Mouse (Mus musculus): ENCODE results near the gene Foxc2. TPM values are rescaled to one million over a fixed set of nuclear protein-coding genes. Genes with fewer than 3 reads are reported as not detected.

The Foxc2 gene
- polyA plus RNA-seq, 1 experiment from 2014 or later = 0.20 TPM

DNA sequence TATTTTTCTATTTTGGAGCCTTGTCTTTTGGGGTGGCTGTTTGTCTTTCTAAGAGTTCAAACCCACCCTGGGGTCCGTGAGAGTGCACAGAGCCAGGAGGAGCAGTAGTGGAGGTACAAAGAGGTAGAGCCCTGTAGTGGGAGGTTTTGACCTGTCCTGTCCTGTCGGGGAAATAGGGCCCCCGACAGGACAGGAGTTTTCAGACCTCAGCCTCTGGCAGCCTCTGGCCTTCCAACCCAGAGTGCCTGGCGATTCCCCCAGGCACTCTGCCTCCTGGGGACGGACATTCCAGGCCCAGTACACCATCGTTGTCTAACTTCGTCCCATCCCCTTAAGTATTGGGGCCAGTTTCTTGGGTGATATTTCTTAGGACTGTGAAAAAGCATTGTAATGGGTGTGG is 6.4 kb downstream of the Foxc2 start:
- H3K36me3 ChIP-seq (ENCODE audit: control insufficient read depth, insufficient read depth, low read length) = no peaks in the 10 kb centered on the region
- peaks cover 87% of the 10 kb centered on the region for H3K27me3 ChIP-seq (replicated peaks; ENCODE audit: control insufficient read depth, insufficient read depth, low read length)
- H3K9ac ChIP-seq (ENCODE audit: low read depth, low read length) = no peak overlapping the region
- H3K27ac ChIP-seq (ENCODE audit: low read length) = no peak overlapping the region
- no peak overlapping the region for H3K4me3 ChIP-seq (ENCODE audit: low read length)
- WGBS = 24% methylated on average over 7 of the region's 7 CpGs
- H3K4me2 ChIP-seq (ENCODE audit: low read depth, low read length) = no peak overlapping the region
- no peaks in the 10 kb centered on the region for H3K9me3 ChIP-seq (ENCODE audit: control insufficient read depth, low read length)
- peaks cover 8% of the 10 kb centered on the region for H3K4me1 ChIP-seq (ENCODE audit: control insufficient read depth, insufficient read depth, low read length)
- no peak for ATAC-seq

DNA sequence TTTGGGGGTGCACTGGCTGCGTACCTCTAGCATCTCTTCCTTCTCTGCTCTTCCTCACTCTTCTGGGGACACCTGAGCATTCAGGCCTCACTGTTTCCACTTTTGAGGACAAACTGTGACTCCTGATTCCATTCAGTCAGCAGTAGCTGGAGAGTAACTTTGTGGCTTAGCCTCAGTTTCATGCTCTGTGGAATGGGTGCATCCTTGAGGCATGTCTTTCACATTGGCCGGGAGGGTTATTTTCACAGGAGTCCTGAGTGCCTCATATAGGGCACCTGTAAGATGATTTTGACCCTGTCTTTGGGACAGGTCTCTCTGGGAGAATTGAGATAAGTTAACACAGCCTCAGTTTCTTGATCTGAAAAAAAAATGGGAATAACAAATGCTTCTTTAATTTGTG is 7.1 kb downstream of the Foxc2 start:
- H3K27me3 ChIP-seq (replicated peaks; ENCODE audit: control insufficient read depth, insufficient read depth, low read length) = peaks cover 87% of the 10 kb centered on the region
- no peak overlapping the region for H3K27ac ChIP-seq (ENCODE audit: low read length)

DNA sequence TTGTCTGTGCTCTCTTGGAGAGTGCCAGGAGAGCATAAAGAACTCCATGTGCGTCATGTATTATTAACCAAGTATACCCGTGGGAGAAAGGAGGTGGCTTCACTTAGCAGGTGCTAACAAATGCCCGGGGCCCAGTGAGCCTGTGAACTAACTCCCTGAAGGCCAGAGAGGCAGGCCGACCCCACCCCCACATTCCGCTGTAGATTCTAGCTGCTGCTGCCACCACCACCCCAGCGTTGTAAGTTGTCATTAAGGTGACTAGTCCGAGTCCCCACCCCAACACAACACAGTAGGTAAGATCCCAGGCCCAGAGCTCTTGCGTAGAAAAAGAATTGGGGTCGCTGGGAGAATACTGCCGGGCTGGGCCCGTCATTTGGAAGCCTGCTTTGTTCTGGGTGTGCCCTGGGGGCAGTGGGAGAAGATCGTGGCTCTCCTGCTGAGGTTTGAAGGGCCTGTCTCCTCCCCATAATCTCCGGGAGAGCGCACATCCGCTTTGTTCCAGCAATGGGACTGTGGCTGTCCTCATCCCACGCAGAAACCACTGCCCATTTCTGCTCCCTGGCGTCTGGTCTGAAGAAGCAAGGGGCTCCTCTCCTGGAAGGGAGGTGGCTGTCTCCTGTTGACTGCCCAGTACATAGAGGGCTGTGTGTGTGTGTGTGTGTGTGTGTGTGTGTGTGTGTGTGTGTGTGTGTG is 8.7 kb downstream of the Foxc2 start:
- Histone ChIP-seq H3K4me1 (ENCODE audit: control insufficient read depth, insufficient read depth, low read length) (peaks cover 23% of the 10 kb centered on the region), H3K9me3 (ENCODE audit: control insufficient read depth, low read length) (no peaks in the 10 kb centered on the region), H3K36me3 (ENCODE audit: control insufficient read depth, insufficient read depth, low read length) (no peaks in the 10 kb centered on the region), H3K27me3 (replicated peaks; ENCODE audit: control insufficient read depth, insufficient read depth, low read length) (peaks cover 91% of the 10 kb centered on the region), H3K4me3 (ENCODE audit: low read length) (no peak overlapping the region), H3K27ac (ENCODE audit: low read length) (no peak overlapping the region), H3K9ac (ENCODE audit: low read depth, low read length) (peak overlapping the region; percentile 50; the same call in 1 of the 2 replicates), H3K4me2 (ENCODE audit: low read depth, low read length) (peak overlapping the region; percentile 79)
- peak; percentile 14; the same call in 1 of the 2 replicates for ATAC-seq
- WGBS = 7% methylated on average over 17 of the region's 17 CpGs

More for the DNA sequence above, 7.1 kb downstream of the Foxc2 start:
- H3K36me3 ChIP-seq (ENCODE audit: control insufficient read depth, insufficient read depth, low read length) = no peaks in the 10 kb centered on the region
- WGBS = 42% methylated on average over 2 of the region's 2 CpGs
- H3K9me3 ChIP-seq (ENCODE audit: control insufficient read depth, low read length) = no peaks in the 10 kb centered on the region
- no peak overlapping the region for H3K4me2 ChIP-seq (ENCODE audit: low read depth, low read length)
- ATAC-seq = no peak
- H3K9ac ChIP-seq (ENCODE audit: low read depth, low read length) = no peak overlapping the region
- peaks cover 12% of the 10 kb centered on the region for H3K4me1 ChIP-seq (ENCODE audit: control insufficient read depth, insufficient read depth, low read length)
- H3K4me3 ChIP-seq (ENCODE audit: low read length) = no peak overlapping the region

DNA sequence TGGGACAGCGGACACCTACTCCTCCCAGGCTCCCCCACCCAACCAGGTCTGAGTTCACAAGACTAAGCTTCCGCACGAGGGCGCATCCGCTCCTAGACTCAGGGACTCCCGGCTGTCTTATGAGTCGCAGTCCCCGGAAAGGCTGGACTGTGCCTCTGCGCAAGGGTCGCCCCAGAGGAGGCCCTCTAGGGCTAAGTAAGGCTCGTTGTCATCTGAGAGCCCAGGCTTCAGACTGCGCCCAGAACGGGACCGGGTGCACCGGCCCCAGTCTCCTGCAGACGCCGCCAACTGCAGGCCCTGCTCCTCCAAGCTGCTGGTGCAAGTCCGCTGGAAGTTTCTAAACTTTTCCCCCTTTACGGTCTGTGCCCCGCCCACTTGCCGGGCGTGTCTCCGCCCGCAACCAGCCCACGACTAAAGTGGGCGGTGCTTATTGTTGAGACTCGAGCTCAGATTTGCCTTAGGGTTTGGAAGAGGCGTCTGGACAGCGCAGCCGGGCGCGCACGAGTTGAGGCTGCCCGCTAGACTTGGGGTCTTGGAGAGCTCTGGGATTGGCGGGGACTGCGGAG is 9.4 kb downstream of the Foxc2 start:
- peak; percentile 77 for ATAC-seq
- peak overlapping the region; percentile 48 for H3K4me3 ChIP-seq (ENCODE audit: low read length)
- no peaks in the 10 kb centered on the region for H3K36me3 ChIP-seq (ENCODE audit: control insufficient read depth, insufficient read depth, low read length)
- H3K9ac ChIP-seq (ENCODE audit: low read depth, low read length) = peak overlapping the region; percentile 50
- H3K27ac ChIP-seq (ENCODE audit: low read length) = peak overlapping the region; percentile 19; the same call in 1 of the 2 replicates
- peaks cover 23% of the 10 kb centered on the region for H3K4me1 ChIP-seq (ENCODE audit: control insufficient read depth, insufficient read depth, low read length)
- H3K27me3 ChIP-seq (replicated peaks; ENCODE audit: control insufficient read depth, insufficient read depth, low read length) = peaks cover 90% of the 10 kb centered on the region
- WGBS = under 1% methylated on average over 35 of the region's 36 CpGs
- no peaks in the 10 kb centered on the region for H3K9me3 ChIP-seq (ENCODE audit: control insufficient read depth, low read length)
- H3K4me2 ChIP-seq (ENCODE audit: low read depth, low read length) = peak overlapping the region; percentile 79

DNA sequence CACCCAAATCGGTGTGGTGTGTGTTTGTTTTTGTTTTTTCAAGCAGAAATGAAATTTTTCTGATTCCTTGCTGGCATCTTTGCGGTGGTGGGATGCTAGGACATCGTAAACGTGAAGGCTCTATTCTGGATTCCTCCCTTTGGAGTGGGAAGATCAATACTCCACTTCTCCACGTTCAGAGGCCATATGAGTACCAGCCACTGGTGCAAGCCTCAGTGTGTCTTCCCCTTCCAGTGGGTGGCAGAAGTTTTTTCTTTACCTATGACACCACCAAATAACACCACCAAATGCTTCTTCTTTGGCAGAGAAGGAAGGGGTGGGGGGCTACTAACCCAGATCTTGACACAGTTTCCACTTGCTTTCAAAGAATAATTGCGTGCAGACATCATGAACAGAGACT is 10.2 kb downstream of the Foxc2 start:
- no peak for ATAC-seq
- H3K36me3 ChIP-seq (ENCODE audit: control insufficient read depth, insufficient read depth, low read length) = no peaks in the 10 kb centered on the region
- H3K9me3 ChIP-seq (ENCODE audit: control insufficient read depth, low read length) = no peaks in the 10 kb centered on the region
- H3K27me3 ChIP-seq (replicated peaks; ENCODE audit: control insufficient read depth, insufficient read depth, low read length) = peaks cover 88% of the 10 kb centered on the region
- peak overlapping the region; percentile 50; the same call in 1 of the 2 replicates for H3K9ac ChIP-seq (ENCODE audit: low read depth, low read length)
- H3K4me2 ChIP-seq (ENCODE audit: low read depth, low read length) = peak overlapping the region; percentile 79
- WGBS = 5% methylated on average over 6 of the region's 6 CpGs
- peaks cover 23% of the 10 kb centered on the region for H3K4me1 ChIP-seq (ENCODE audit: control insufficient read depth, insufficient read depth, low read length)
- H3K4me3 ChIP-seq (ENCODE audit: low read length) = peak overlapping the region; percentile 48
- H3K27ac ChIP-seq (ENCODE audit: low read length) = peak overlapping the region; percentile 19; the same call in 1 of the 2 replicates

DNA sequence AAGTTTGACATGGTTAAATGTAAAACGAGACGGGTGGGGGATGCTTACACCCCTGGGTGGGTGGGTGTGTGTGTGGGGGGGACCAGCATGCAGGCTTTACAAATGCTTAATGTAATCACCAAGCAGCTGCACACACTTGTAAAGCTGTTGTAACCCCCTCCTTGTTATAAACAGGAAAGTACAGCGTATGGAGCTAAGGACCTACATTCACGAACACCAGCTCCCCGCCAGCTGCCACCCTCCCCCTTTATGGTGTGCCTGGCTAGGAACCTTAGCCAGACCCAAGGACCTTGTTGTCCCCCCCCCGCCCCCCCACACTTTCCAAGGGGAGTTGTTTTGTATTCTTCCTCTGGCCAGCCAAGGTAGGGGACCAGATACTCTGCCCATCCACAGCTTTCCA is 10.7 kb downstream of the Foxc2 start:
- Histone ChIP-seq H3K4me2 (ENCODE audit: low read depth, low read length) (peak overlapping the region; percentile 27; the same call in 1 of the 2 replicates), H3K27me3 (replicated peaks; ENCODE audit: control insufficient read depth, insufficient read depth, low read length) (peaks cover 83% of the 10 kb centered on the region), H3K27ac (ENCODE audit: low read length) (peak overlapping the region; percentile 57), H3K9me3 (ENCODE audit: control insufficient read depth, low read length) (no peaks in the 10 kb centered on the region), H3K9ac (ENCODE audit: low read depth, low read length) (no peak overlapping the region), H3K36me3 (ENCODE audit: control insufficient read depth, insufficient read depth, low read length) (no peaks in the 10 kb centered on the region), H3K4me3 (ENCODE audit: low read length) (peak overlapping the region; percentile 48), H3K4me1 (ENCODE audit: control insufficient read depth, insufficient read depth, low read length) (peaks cover 23% of the 10 kb centered on the region)
- ATAC-seq = peak; percentile 52
- WGBS = 6% methylated on average over 6 of the region's 6 CpGs

DNA sequence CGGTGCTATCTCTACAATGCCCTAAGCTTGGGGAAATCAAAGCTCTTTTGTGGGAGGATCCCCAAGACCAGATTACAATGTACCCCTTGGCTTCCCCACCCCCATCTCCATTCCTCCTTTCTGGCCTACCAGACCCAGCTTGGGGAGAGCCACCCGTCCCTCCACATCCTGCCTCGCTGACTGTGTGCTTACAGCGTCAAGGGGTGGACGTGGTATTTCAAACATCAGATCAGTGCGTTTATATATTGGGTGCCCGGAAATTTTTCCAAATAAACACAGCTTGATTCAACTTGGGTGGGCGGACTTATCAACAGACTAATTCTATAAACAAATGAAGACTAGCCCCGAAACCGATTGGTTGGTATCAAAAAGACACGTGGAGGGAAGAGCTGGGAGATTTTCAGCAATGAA is 11.3 kb downstream of the Foxc2 start:
- Histone ChIP-seq H3K36me3 (ENCODE audit: control insufficient read depth, insufficient read depth, low read length) (no peaks in the 10 kb centered on the region), H3K4me2 (ENCODE audit: low read depth, low read length) (0 out of 2 replicates have a peak overlapping the region, but pooled peaks have one; percentile 27), H3K27me3 (replicated peaks; ENCODE audit: control insufficient read depth, insufficient read depth, low read length) (peaks cover 77% of the 10 kb centered on the region), H3K27ac (ENCODE audit: low read length) (peak overlapping the region; percentile 57), H3K9me3 (ENCODE audit: control insufficient read depth, low read length) (no peaks in the 10 kb centered on the region), H3K4me3 (ENCODE audit: low read length) (no peak overlapping the region), H3K9ac (ENCODE audit: low read depth, low read length) (no peak overlapping the region), H3K4me1 (ENCODE audit: control insufficient read depth, insufficient read depth, low read length) (peaks cover 23% of the 10 kb centered on the region)
- 4% methylated on average over 11 of the region's 11 CpGs for WGBS
- peak; percentile 62 for ATAC-seq

DNA sequence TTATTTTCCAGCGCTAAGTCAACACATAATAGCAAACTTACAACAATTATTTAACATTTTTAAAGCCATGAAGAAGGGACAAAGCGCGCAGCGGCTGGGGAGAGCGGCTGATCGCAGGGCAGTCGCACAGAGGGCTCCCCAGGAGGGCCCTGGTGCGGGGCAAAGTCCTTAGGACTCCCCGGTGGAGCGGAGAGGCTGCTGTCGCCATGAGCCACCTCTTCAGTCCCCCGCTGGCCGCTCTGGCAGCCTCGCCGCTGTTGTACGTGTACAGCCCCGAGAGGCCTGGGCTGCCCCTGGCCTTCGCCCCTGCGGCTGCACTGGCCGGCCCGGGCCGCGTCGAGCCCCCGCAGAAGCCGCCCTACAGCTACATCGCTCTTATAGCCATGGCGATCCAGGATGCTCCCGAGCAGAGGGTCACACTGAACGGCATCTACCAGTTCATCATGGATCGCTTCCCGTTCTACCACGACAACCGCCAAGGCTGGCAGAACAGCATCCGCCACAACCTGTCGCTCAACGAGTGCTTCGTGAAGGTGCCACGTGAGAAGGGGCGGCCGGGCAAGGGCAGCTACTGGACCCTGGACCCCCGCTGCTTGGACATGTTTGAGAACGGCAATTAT is 11.9 kb downstream of the Foxc2 start, which contains the start of gene Foxl1:
Foxl1 (plus strand) TSS at position 185 of the 620 bp plus-strand sequence.
- no peaks in the 10 kb centered on the region for H3K9me3 ChIP-seq (ENCODE audit: control insufficient read depth, low read length)
- H3K4me1 ChIP-seq (ENCODE audit: control insufficient read depth, insufficient read depth, low read length) = peaks cover 23% of the 10 kb centered on the region
- peak; percentile 31 for ATAC-seq
- 2% methylated on average over 42 of the region's 43 CpGs for WGBS
- peaks cover 72% of the 10 kb centered on the region for H3K27me3 ChIP-seq (replicated peaks; ENCODE audit: control insufficient read depth, insufficient read depth, low read length)
- peak within 1 kb of the TSS; percentile 53 for H3K4me3 ChIP-seq (ENCODE audit: low read length)
- H3K27ac ChIP-seq (ENCODE audit: low read length) = peak within 1 kb of the TSS; percentile 81
- H3K36me3 ChIP-seq (ENCODE audit: control insufficient read depth, insufficient read depth, low read length) = no peaks in the 10 kb centered on the region
- peak within 1 kb of the TSS; percentile 53 for H3K4me2 ChIP-seq (ENCODE audit: low read depth, low read length)
- peak within 1 kb of the TSS; percentile 66 for H3K9ac ChIP-seq (ENCODE audit: low read depth, low read length)

DNA sequence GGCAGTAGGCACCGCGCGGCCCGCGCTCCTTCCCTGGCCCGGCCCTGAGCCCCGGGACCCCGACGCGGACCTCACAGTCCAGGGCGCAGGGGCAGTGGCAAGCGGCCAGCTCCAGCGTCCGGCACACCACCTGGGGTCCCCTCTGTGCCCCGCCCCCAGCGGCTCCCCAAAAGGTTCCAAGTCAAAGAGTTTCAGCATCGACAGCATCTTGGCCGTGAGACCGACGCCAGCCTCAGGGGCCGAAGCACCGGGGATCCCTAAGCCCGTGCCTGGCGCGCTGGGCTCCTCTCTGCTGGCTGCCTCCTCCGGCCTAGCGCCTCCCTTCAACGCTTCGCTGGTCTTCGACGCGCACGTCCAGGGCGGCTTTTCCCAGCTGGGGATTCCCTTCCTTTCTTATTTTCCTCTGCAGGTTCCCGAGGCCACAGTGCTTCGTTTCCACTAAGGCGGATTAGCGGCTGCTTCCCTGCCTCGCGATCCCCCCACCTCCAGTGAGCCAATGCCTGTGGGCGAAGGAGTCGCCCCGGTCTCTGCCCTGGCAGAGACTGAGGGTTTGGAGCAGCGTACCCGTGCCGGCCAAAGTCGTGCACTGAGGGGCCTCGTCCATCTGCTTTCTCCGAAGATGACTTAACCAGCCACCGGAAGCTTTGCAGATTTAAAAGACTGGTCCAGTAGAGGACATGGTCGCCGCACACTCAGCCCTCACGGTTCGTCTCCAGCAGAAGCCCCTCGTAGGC is 12.7 kb downstream of the Foxc2 start:
- peak overlapping the region; percentile 66 for H3K9ac ChIP-seq (ENCODE audit: low read depth, low read length)
- 5% methylated on average over 55 of the region's 55 CpGs for WGBS
- H3K4me3 ChIP-seq (ENCODE audit: low read length) = peak overlapping the region; percentile 53
- H3K27me3 ChIP-seq (replicated peaks; ENCODE audit: control insufficient read depth, insufficient read depth, low read length) = peaks cover 63% of the 10 kb centered on the region
- peak overlapping the region; percentile 81 for H3K27ac ChIP-seq (ENCODE audit: low read length)
- peak overlapping the region; percentile 53 for H3K4me2 ChIP-seq (ENCODE audit: low read depth, low read length)
- peaks cover 23% of the 10 kb centered on the region for H3K4me1 ChIP-seq (ENCODE audit: control insufficient read depth, insufficient read depth, low read length)
- no peak for ATAC-seq
- no peaks in the 10 kb centered on the region for H3K36me3 ChIP-seq (ENCODE audit: control insufficient read depth, insufficient read depth, low read length)
- no peaks in the 10 kb centered on the region for H3K9me3 ChIP-seq (ENCODE audit: control insufficient read depth, low read length)

All from intestine, embryonic 16.5 days (tissue).